Mouse (Mus musculus) pancreas, adult 10 weeks (tissue): ENCODE measurements around the gene Gm2042. TPM values are rescaled to one million over a fixed set of nuclear protein-coding genes. Genes with fewer than 3 reads are reported as not detected.

Experiments used
- polyA plus RNA-seq: library from polyadenylated mRNA; stranded (reverse); fragments of 350-450 nt; fragmentation: Illumina TruSeq; extraction: RNeasy Lipid Tissue Mini Kit (QIAGEN cat#74804); gene quantifications from one replicate; pipeline ENCODE4 v1.2.3, GENCODE M21; 2015; ENCODE audit warnings: low read depth, low replicate concordance; ENCODE audit not compliant: insufficient read depth

Gene Gm2042
- polyA plus RNA-seq = not detected

GRCm38 (mm10) chr12:87953780-87954179 is at the start of gene Gm2042:
Gene Gm2042 (plus strand): TSS chr12:87954080.

GRCm38 (mm10) chr12:87919721-87920120 is 34.2 kb upstream of the Gm2042 start, which contains the start of gene Gm2035:
Gene Gm2035 (minus strand): TSS chr12:87919857.

Other genes starting within 250 kb of the Gm2042 start
- not detected for gene Gm21319, start 178.3 kb upstream of the Gm2042 start, polyA plus RNA-seq
- gene Gm21936, start 158.6 kb upstream of the Gm2042 start, polyA plus RNA-seq = not detected
- gene BB287469, start 137.5 kb upstream of the Gm2042 start, polyA plus RNA-seq = not detected
- not detected for gene Gm2001, start 111.7 kb upstream of the Gm2042 start, polyA plus RNA-seq
- not detected for gene Gm2016, start 80.0 kb upstream of the Gm2042 start, polyA plus RNA-seq
- not detected for gene Gm2022, start 58.7 kb upstream of the Gm2042 start, polyA plus RNA-seq
- not detected for gene Gm2035, start 34.2 kb upstream of the Gm2042 start, polyA plus RNA-seq
- not detected for gene Gm2075, start 57.8 kb downstream of the Gm2042 start, polyA plus RNA-seq
- gene Gm6803, start 64.7 kb downstream of the Gm2042 start, polyA plus RNA-seq = not detected
- gene Gm2056, start 72.9 kb downstream of the Gm2042 start, polyA plus RNA-seq = not detected
- gene Gm16368, start 129.6 kb downstream of the Gm2042 start, polyA plus RNA-seq = not detected
- not detected for gene Gm10436, start 228.0 kb downstream of the Gm2042 start, polyA plus RNA-seq